Mouse (Mus musculus) liver, embryonic 16.5 days (tissue): ENCODE results near the gene Odaph. TPM values are rescaled to one million over a fixed set of nuclear protein-coding genes. Genes with fewer than 3 reads are reported as not detected.
A peak's percentile ranks its signal among the peaks of the same experiment; 100 is the strongest.

Experiments
- ATAC-seq: fragments of 200-750 bp; cut with Nextera tagmentation; 2 replicates; pipeline ENCODE4 v1.8.0; 2017; ENCODE audit warnings: low read depth, mild to moderate bottlenecking, moderate number of reproducible peaks, moderate library complexity
- H3K27ac ChIP-seq: fragments of 300-500 bp; sonication (generic); 2 replicates; pipeline ENCODE4 v1.5.1; 2014; ENCODE audit warnings: mild to moderate bottlenecking, low read length
- H3K27me3 ChIP-seq: fragments of 300-500 bp; sonication (generic); 2 replicates; pipeline ENCODE4 v1.6.1; 2014; ENCODE audit warnings: low read depth, low read length, mixed read lengths; ENCODE audit not compliant: control insufficient read depth, insufficient read depth
- H3K36me3 ChIP-seq: fragments of 300-500 bp; sonication (generic); 2 replicates; pipeline ENCODE4 v1.6.1; 2014; ENCODE audit warnings: mild to moderate bottlenecking; ENCODE audit not compliant: control insufficient read depth, insufficient read depth
- H3K4me1 ChIP-seq: fragments of 300-500 bp; sonication (generic); 2 replicates; pipeline ENCODE4 v1.6.1; 2014; ENCODE audit warnings: low read depth, low read length, mixed read lengths; ENCODE audit not compliant: control insufficient read depth
- H3K4me2 ChIP-seq: fragments of 300-500 bp; sonication (generic); 2 replicates; pipeline ENCODE4 v1.6.1; 2014; ENCODE audit warnings: low read depth, low read length, mixed read lengths
- H3K4me3 ChIP-seq: fragments of 300-500 bp; sonication (generic); 2 replicates; pipeline ENCODE4 v1.5.1; 2014; ENCODE audit warnings: low read depth, mild to moderate bottlenecking, low read length
- H3K9ac ChIP-seq: fragments of 300-500 bp; sonication (generic); 2 replicates; pipeline ENCODE4 v1.6.1; 2014; ENCODE audit warnings: low read depth, low read length
- H3K9me3 ChIP-seq: fragments of 300-500 bp; sonication (generic); replicated peaks from 2 replicates; pipeline ENCODE4 v1.6.1; 2016; ENCODE audit warnings: low read length; ENCODE audit not compliant: control insufficient read depth
- WGBS: fragments of 180-500 bp; shearing (Covaris S2); extraction: QIAGEN DNeasy Blood & Tissue Kit; methylation state at CpG from one replicate; pipeline ENCODE4 v1.1.7; 2014; ENCODE audit not compliant: insufficient replicate concordance; 5-methylcytosine and 5-hydroxymethylcytosine counted together
- polyA plus RNA-seq: library from polyadenylated mRNA; unstranded; fragments of >200 nt; fragmentation: Nextera tagmentation; extraction: Ambion mirVana; gene quantifications from 2 replicates; pipeline ENCODE4 v1.2.1, GENCODE M21; 2015

Odaph gene
- polyA plus RNA-seq, 1 experiment from 2014 or later, result not detected

- Histone ChIP-seq H3K9ac (peak overlapping the region; percentile 94), H3K4me2 (peak overlapping the region; percentile 89), H3K9me3 (no peaks in the 10 kb centered on the region), H3K4me1 (peaks cover 44% of the 10 kb centered on the region), H3K4me3 (peak overlapping the region; percentile 81), H3K27me3 (no peaks in the 10 kb centered on the region), H3K36me3 (peaks cover 9% of the 10 kb centered on the region), H3K27ac (peak overlapping the region; percentile 99)
- WGBS, result 31% methylated on average over 1 of the region's 1 CpGs
- peak; percentile 8; the same call in 1 of the 2 replicates for ATAC-seq
Measured at GRCm38 (mm10) chr5:91961370-91961769, 25.9 kb upstream of the Odaph start.

GRCm38 (mm10) chr5:91962259-91962638 lies 25.0 kb upstream of the Odaph start:
- WGBS, result 1% methylated on average over 14 of the region's 14 CpGs
- no peaks in the 10 kb centered on the region for H3K27me3 ChIP-seq
- peak overlapping the region; percentile 81 for H3K4me3 ChIP-seq
- peaks cover 2% of the 10 kb centered on the region for H3K36me3 ChIP-seq
- peak; percentile 0 for ATAC-seq
- peak overlapping the region; percentile 94 for H3K9ac ChIP-seq
- H3K4me2 ChIP-seq, result peak overlapping the region; percentile 89
- H3K4me1 ChIP-seq, result peaks cover 40% of the 10 kb centered on the region
- no peaks in the 10 kb centered on the region for H3K9me3 ChIP-seq
- H3K27ac ChIP-seq, result peak overlapping the region; percentile 99

GRCm38 (mm10) chr5:91962639-91963440 lies 24.4 kb upstream of the Odaph start, which contains the start of gene Rchy1:
Gene Rchy1, minus strand, starts transcription at chr5:91963068.
- H3K27me3 ChIP-seq, result no peaks in the 10 kb centered on the region
- H3K9me3 ChIP-seq, result no peaks in the 10 kb centered on the region
- H3K4me2 ChIP-seq, result peak within 1 kb of the TSS; percentile 89
- H3K4me1 ChIP-seq, result peaks cover 36% of the 10 kb centered on the region
- WGBS, result under 1% methylated on average over 65 of the region's 65 CpGs
- H3K27ac ChIP-seq, result peak within 1 kb of the TSS; percentile 99
- peak within 1 kb of the TSS; percentile 94 for H3K9ac ChIP-seq
- peak; percentile 89 for ATAC-seq
- no peaks in the 10 kb centered on the region for H3K36me3 ChIP-seq
- peak within 1 kb of the TSS; percentile 81 for H3K4me3 ChIP-seq

- H3K27ac ChIP-seq, result no peak overlapping the region
- H3K9me3 ChIP-seq, result no peaks in the 10 kb centered on the region
- H3K27me3 ChIP-seq, result no peaks in the 10 kb centered on the region
- H3K36me3 ChIP-seq, result peaks cover 5% of the 10 kb centered on the region; the same call in 1 of the 2 replicates
- ATAC-seq, result no peak
- H3K4me1 ChIP-seq, result no peaks in the 10 kb centered on the region
- H3K9ac ChIP-seq, result no peak overlapping the region
- no peak overlapping the region for H3K4me2 ChIP-seq
- 74% methylated on average over 3 of the region's 3 CpGs for WGBS
- H3K4me3 ChIP-seq, result no peak overlapping the region
Measured at GRCm38 (mm10) chr5:91972046-91972445, 15.2 kb upstream of the Odaph start.

GRCm38 (mm10) chr5:91974002-91974401 lies 13.3 kb upstream of the Odaph start:
- Histone ChIP-seq H3K27ac (no peak overlapping the region), H3K4me3 (no peak overlapping the region), H3K9me3 (no peaks in the 10 kb centered on the region), H3K4me2 (no peak overlapping the region), H3K36me3 (peaks cover 5% of the 10 kb centered on the region; the same call in 1 of the 2 replicates), H3K4me1 (no peaks in the 10 kb centered on the region), H3K27me3 (no peaks in the 10 kb centered on the region), H3K9ac (no peak overlapping the region)
- 48% methylated on average over 7 of the region's 7 CpGs for WGBS
- ATAC-seq, result no peak

- Histone ChIP-seq H3K9me3 (no peaks in the 10 kb centered on the region), H3K4me1 (no peaks in the 10 kb centered on the region), H3K27me3 (no peaks in the 10 kb centered on the region), H3K27ac (no peak overlapping the region), H3K4me2 (no peak overlapping the region), H3K4me3 (no peak overlapping the region), H3K9ac (no peak overlapping the region), H3K36me3 (no peaks in the 10 kb centered on the region)
- 76% methylated on average over 9 of the region's 9 CpGs for WGBS
- no peak for ATAC-seq
Measured at GRCm38 (mm10) chr5:91975758-91976157, 11.5 kb upstream of the Odaph start.

- Histone ChIP-seq H3K4me1 (no peaks in the 10 kb centered on the region), H3K27ac (no peak overlapping the region), H3K27me3 (no peaks in the 10 kb centered on the region), H3K9ac (no peak overlapping the region), H3K4me2 (no peak overlapping the region), H3K4me3 (no peak overlapping the region), H3K36me3 (no peaks in the 10 kb centered on the region), H3K9me3 (no peaks in the 10 kb centered on the region)
- 57% methylated on average over 10 of the region's 10 CpGs for WGBS
- no peak for ATAC-seq
Measured at GRCm38 (mm10) chr5:91976566-91977396, 10.5 kb upstream of the Odaph start.

GRCm38 (mm10) chr5:91977397-91977770 lies 9.9 kb upstream of the Odaph start:
- ATAC-seq, result no peak
- no peaks in the 10 kb centered on the region for H3K36me3 ChIP-seq
- H3K9me3 ChIP-seq, result no peaks in the 10 kb centered on the region
- no peak overlapping the region for H3K9ac ChIP-seq
- H3K4me2 ChIP-seq, result no peak overlapping the region
- WGBS, result 56% methylated on average over 2 of the region's 2 CpGs
- no peak overlapping the region for H3K27ac ChIP-seq
- H3K4me3 ChIP-seq, result no peak overlapping the region
- no peaks in the 10 kb centered on the region for H3K4me1 ChIP-seq
- H3K27me3 ChIP-seq, result no peaks in the 10 kb centered on the region
